Mouse (Mus musculus) liver, postnatal 0 days (tissue): Measurements from ENCODE around the gene Gm21887. TPM values are rescaled to one million over a fixed set of nuclear protein-coding genes. Genes with fewer than 3 reads are reported as not detected.
"Not testable (repeated sequence)": the region's sequence is repeated elsewhere in the genome, so short reads cannot be mapped to it uniquely, and the experiment has no call there.

Experiments
- ATAC-seq: fragments of 200-750 bp; cut with Nextera tagmentation; 2 replicates; pipeline ENCODE4 v1.8.0; 2017; ENCODE audit warnings: mild to moderate bottlenecking, moderate library complexity
- DNase-seq: peaks from one replicate; pipeline ENCODE4 v3.0.0-alpha.2; 2016
- H3K27ac ChIP-seq: fragments of 300-500 bp; sonication (generic); 2 replicates; pipeline ENCODE4 v1.5.1; 2014; ENCODE audit warnings: antibody characterized with exemption, moderate library complexity, mild to moderate bottlenecking, low read depth
- H3K27me3 ChIP-seq: fragments of 300-500 bp; sonication (generic); 2 replicates; pipeline ENCODE4 v1.6.1; 2014; ENCODE audit warnings: low read length, control low read depth, mixed read lengths; ENCODE audit not compliant: insufficient read depth
- H3K36me3 ChIP-seq: fragments of 300-500 bp; sonication (generic); replicated peaks from 2 replicates; pipeline ENCODE4 v1.6.1; 2014; ENCODE audit warnings: mild to moderate bottlenecking, control low read depth, low read length, moderate library complexity, mixed read lengths; ENCODE audit not compliant: insufficient read depth
- H3K4me1 ChIP-seq: fragments of 300-500 bp; sonication (generic); 2 replicates; pipeline ENCODE4 v1.6.1; 2014; ENCODE audit warnings: antibody characterized with exemption, mild to moderate bottlenecking, control low read depth; ENCODE audit not compliant: insufficient read depth
- H3K4me2 ChIP-seq: fragments of 300-500 bp; sonication (generic); 2 replicates; pipeline ENCODE4 v1.6.1; 2014; ENCODE audit warnings: low read depth, mild to moderate bottlenecking, low read length, moderate library complexity, mixed read lengths
- H3K4me3 ChIP-seq: fragments of 300-500 bp; sonication (generic); 2 replicates; pipeline ENCODE4 v1.5.1; 2014; ENCODE audit warnings: low read depth, low read length
- H3K9ac ChIP-seq: fragments of 300-500 bp; sonication (generic); replicated peaks from 2 replicates; pipeline ENCODE4 v1.6.1; 2014; ENCODE audit warnings: mild to moderate bottlenecking, moderate library complexity
- H3K9me3 ChIP-seq: fragments of 300-500 bp; sonication (generic); 2 replicates; pipeline ENCODE4 v1.6.1; 2016; ENCODE audit warnings: mild to moderate bottlenecking, control low read depth, low read length, mixed read lengths
- WGBS: fragments of 180-500 bp; shearing (Covaris S2); extraction: QIAGEN DNeasy Blood & Tissue Kit; methylation state at CpG from one replicate; pipeline ENCODE4 v1.1.7; 2014; ENCODE audit not compliant: insufficient replicate concordance; 5-methylcytosine and 5-hydroxymethylcytosine counted together
- polyA plus RNA-seq: library from polyadenylated mRNA; unstranded; fragments of >200 nt; fragmentation: Nextera tagmentation; extraction: Ambion mirVana; gene quantifications from 2 replicates; pipeline ENCODE4 v1.2.1, GENCODE M21; 2015

The Gm21887 gene
- polyA plus RNA-seq, 1 experiment from 2014 or later, result 87.0 TPM

GRCm38 (mm10) chrX:169994011-169994865 is 15.2 kb upstream of the Gm21887 start:
- H3K27me3 ChIP-seq, H3K4me3 ChIP-seq, H3K4me1 ChIP-seq, ATAC-seq, H3K9me3 ChIP-seq, DNase-seq, H3K4me2 ChIP-seq, H3K27ac ChIP-seq, H3K36me3 ChIP-seq, H3K9ac ChIP-seq: not testable (repeated sequence)
- 76% methylated on average over 27 of the region's 33 CpGs for WGBS

GRCm38 (mm10) chrX:169994866-169995711 is 14.4 kb upstream of the Gm21887 start:
- H3K36me3 ChIP-seq, ATAC-seq, H3K9me3 ChIP-seq, H3K4me2 ChIP-seq, H3K4me3 ChIP-seq, H3K4me1 ChIP-seq, H3K27ac ChIP-seq, H3K27me3 ChIP-seq, H3K9ac ChIP-seq: not testable (repeated sequence)
- 45% methylated on average over 2 of the region's 2 CpGs for WGBS
- peak; percentile 50 for DNase-seq

GRCm38 (mm10) chrX:169995909-169996521 is 13.4 kb upstream of the Gm21887 start:
- H3K27ac ChIP-seq, H3K4me2 ChIP-seq, H3K4me3 ChIP-seq, H3K4me1 ChIP-seq, H3K27me3 ChIP-seq, ATAC-seq, H3K9me3 ChIP-seq, H3K36me3 ChIP-seq, H3K9ac ChIP-seq: not testable (repeated sequence)
- 58% methylated on average over 17 of the region's 17 CpGs for WGBS
- peak; percentile 7 for DNase-seq

- peak overlapping the region; percentile 59; the same call in 1 of the 2 replicates for H3K9ac ChIP-seq
- not testable (repeated sequence) for H3K36me3 ChIP-seq, H3K27me3 ChIP-seq, DNase-seq, H3K27ac ChIP-seq, H3K4me1 ChIP-seq, H3K9me3 ChIP-seq
- 38% methylated on average over 46 of the region's 46 CpGs for WGBS
- peak; percentile 11 for ATAC-seq
- H3K4me3 ChIP-seq, result peak overlapping the region; percentile 51
- peak overlapping the region; percentile 90 for H3K4me2 ChIP-seq
Observed at GRCm38 (mm10) chrX:169996926-169997325, 12.5 kb upstream of the Gm21887 start.

DNA sequence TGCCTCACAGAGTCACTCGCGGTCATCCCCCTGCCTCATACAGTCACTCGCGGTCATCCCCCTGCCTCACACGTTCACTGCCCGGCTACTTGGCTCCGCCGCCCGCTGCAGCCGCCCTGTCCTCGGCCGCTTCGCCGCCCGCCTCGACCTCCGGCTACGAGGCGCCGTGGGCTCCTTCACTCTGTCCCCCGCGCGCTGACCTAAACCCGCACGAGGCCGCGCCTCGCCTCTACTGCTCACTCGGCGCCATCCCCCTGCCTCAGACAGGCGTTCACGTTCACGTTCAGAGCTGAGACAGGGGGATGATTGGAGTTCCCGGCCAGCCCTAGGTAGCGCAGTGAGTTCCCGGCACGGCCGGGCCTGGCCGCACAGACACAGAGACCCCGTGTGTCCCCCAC is 12.0 kb upstream of the Gm21887 start:
- H3K4me1 ChIP-seq, H3K36me3 ChIP-seq, H3K27ac ChIP-seq, H3K27me3 ChIP-seq, H3K9me3 ChIP-seq, DNase-seq: not testable (repeated sequence)
- ATAC-seq, result peak; percentile 11
- Histone ChIP-seq H3K4me3 (peak overlapping the region; percentile 51), H3K9ac (peak overlapping the region; percentile 59), H3K4me2 (peak overlapping the region; percentile 90)
- WGBS, result 51% methylated on average over 40 of the region's 40 CpGs

DNA sequence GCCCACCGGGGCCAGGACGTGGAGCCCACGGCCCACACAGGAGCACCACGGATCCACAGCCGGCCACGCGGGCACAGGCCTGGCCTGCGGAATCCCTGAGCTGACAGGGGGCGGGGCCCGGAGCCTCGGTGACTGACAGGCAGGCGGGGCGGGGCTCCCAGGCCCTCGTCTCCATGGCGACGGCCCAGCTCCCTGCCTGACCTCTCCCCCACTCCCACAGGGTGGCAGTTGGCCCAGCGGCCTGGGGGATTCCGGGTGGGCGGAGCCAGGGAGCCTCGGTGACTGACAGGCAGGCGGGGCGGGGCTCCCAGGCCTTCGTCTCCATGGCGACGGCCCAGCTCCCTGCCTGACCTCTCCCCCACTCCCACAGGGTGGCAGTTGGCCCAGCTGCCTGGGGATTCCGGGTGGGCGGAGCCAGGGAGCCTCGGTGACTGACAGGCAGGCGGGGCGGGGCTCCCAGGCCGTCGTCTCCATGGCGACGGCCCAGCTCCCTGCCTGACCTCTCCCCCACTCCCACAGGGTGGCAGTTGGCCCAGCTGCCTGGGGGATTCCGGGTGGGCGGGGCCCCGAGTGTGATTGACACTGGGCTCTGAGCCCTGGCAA is 11.5 kb upstream of the Gm21887 start:
- H3K27ac ChIP-seq, H3K4me1 ChIP-seq, H3K27me3 ChIP-seq, H3K9me3 ChIP-seq, H3K36me3 ChIP-seq: not testable (repeated sequence)
- peak; percentile 88 for ATAC-seq
- Histone ChIP-seq H3K4me2 (peak overlapping the region; percentile 90), H3K4me3 (peak overlapping the region; percentile 51), H3K9ac (peak overlapping the region; percentile 59)
- DNase-seq, result peak; percentile 85
- WGBS, result 47% methylated on average over 27 of the region's 37 CpGs

GRCm38 (mm10) chrX:169998559-169999219 is 10.8 kb upstream of the Gm21887 start:
- H3K27ac ChIP-seq, H3K36me3 ChIP-seq, ATAC-seq, DNase-seq, H3K27me3 ChIP-seq, H3K9me3 ChIP-seq, H3K9ac ChIP-seq, H3K4me1 ChIP-seq: not testable (repeated sequence)
- H3K4me2 ChIP-seq, result peak overlapping the region; percentile 90; the same call in 1 of the 2 replicates
- H3K4me3 ChIP-seq, result peak overlapping the region; percentile 51; the same call in 1 of the 2 replicates
- WGBS, result 65% methylated on average over 4 of the region's 4 CpGs

DNA sequence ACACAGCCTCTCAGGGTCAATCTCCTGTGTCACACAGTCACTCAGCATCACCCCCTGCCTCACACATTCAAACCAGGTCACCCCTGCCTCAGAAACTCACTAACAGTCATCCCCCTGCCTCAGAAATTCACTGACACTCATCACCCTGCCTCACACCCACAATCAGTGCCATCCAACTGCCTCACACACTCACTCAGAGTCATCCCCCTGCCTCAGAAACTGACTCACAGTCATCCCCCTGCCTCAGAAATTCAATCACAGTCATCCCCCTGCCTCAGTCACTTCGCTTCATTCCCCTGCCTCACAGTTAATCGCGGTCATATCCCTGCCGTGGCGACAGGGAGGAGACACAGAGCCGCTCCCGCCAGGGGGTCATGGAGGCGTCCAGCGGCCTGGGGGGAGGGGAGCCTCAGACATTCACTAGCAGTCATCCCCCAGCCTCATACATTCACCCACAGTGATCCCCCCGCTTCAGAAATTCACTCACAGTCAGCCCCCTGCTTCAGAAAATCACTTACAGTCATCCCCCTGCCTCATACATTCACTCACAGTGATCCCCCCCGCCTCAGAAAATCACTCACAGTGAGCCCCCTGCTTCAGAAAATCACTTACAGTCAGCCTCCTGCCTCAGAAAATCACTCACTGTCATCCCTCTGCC is 10.1 kb upstream of the Gm21887 start:
- not testable (repeated sequence) for H3K27ac ChIP-seq, H3K4me1 ChIP-seq, H3K4me2 ChIP-seq, H3K36me3 ChIP-seq, H3K9me3 ChIP-seq, H3K9ac ChIP-seq, ATAC-seq, H3K4me3 ChIP-seq, H3K27me3 ChIP-seq
- WGBS, result 55% methylated on average over 10 of the region's 11 CpGs
- peak; percentile 34 for DNase-seq
